Mouse (Mus musculus) Muller cell, postnatal 12 days (primary cell): ENCODE data around the gene Mtch2.

Experiments
- DNase-seq: peaks from one replicate; pipeline ENCODE4 v3.0.0-alpha.2; 2015; ENCODE audit errors: inconsistent ontology term

The Mtch2 gene

GRCm38 (mm10) chr2:90904856-90905224 is 57.9 kb downstream of the Mtch2 start:
- no peak for DNase-seq

DNA sequence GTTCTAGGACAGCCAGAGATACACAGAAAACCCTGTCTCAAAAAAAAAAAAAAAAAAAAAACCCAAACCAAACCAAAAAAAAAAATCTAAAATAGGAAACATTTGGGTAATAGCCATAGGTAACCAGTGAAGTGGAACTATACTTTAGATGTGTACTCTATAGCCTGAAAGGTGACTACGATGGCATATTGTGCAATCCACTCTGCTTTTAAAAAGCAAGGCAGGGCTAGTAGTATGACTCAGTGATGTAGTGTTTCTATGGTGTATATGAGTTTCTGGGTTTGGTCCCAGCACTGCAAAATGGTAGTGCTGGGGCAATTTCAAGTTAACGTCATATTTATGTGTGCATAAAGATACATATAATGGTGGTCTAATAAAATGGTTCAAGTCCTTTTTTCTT is 59.8 kb downstream of the Mtch2 start:
- no peak for DNase-seq

- DNase-seq = no peak
Measured at GRCm38 (mm10) chr2:90910861-90911260, 63.9 kb downstream of the Mtch2 start.

GRCm38 (mm10) chr2:90911668-90912067 is 64.7 kb downstream of the Mtch2 start:
- no peak for DNase-seq

DNA sequence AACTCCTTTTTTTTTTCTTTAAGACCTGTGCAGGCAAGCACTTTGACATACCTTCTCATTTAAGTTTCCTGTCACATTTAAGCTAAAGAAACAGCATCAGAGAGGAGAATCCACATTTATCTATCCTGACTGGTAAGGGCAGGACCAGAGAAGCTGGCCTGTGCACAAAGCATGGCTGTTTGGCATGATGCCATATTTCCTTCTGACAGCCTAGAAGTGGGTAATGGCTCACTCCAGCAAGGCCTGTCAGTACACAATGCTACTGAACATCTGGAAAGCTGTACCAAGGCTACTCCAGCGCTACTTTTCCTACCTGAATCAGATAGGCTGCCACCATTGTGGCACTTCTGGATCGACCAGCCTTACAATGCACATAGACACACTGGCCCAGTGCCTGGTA is 66.7 kb downstream of the Mtch2 start:
- DNase-seq = peak; percentile 3

- no peak for DNase-seq
Measured at GRCm38 (mm10) chr2:90915516-90915915, 68.6 kb downstream of the Mtch2 start.
